Mouse (Mus musculus) telencephalon, adult 2 months (tissue): Measurements from ENCODE around the gene Ube2ql1.

Experiments
- DNase-seq: peaks from one replicate; pipeline ENCODE4 v3.0.0-alpha.2; 2011; ENCODE audit warnings: low read depth, low spot score

The Ube2ql1 gene

DNA sequence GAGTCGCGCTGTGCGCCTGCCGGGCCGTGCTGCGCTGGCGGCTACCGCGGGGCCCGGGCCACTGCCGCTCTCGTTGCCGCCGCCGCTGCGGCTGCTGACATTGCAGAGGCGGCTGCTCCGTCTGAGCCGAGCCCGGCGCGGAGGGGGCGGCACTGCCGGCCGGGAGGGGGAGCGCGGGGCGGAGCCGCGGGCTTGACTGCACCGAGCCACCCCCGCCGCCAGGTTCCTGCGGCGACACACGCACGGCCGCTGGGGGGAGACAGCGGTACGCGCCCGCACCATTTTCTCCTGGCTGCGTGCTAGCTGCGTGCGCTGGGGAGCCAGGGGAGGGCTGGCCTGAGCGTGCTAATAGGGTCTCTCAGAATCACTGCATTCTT is at the start of gene Ube2ql1:
Gene Ube2ql1 (minus strand): TSS at position 131 of the 377 bp plus-strand sequence.
- peak; percentile 81 for DNase-seq

GRCm38 (mm10) chr13:69788704-69789103 is 49.0 kb upstream of the Ube2ql1 start:
- DNase-seq: no peak

DNA sequence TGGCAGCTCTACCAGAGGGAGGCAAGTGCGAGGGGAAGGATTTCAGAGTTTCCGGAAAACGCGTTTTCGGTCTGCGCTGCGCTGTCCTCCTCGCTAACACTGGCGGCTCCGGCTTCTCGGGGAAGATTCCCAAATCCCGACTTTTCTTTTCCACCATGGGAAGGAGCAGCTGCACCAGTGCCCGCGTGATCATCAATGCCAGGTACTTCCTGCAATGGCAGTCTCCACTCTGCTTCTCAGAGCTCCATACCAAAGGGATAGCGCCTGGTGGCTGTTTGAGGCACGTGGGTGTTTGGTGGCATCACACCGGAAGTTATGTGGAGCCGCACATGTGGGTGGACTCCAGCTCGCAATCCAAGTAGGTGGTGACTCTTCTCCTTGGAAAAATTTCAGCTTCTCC is 38.5 kb upstream of the Ube2ql1 start:
- peak; percentile 91 for DNase-seq

- DNase-seq: no peak
Observed at GRCm38 (mm10) chr13:69772358-69772757, 32.7 kb upstream of the Ube2ql1 start.

- DNase-seq: peak; percentile 35
Observed at GRCm38 (mm10) chr13:69770538-69771456, 31.1 kb upstream of the Ube2ql1 start.

DNA sequence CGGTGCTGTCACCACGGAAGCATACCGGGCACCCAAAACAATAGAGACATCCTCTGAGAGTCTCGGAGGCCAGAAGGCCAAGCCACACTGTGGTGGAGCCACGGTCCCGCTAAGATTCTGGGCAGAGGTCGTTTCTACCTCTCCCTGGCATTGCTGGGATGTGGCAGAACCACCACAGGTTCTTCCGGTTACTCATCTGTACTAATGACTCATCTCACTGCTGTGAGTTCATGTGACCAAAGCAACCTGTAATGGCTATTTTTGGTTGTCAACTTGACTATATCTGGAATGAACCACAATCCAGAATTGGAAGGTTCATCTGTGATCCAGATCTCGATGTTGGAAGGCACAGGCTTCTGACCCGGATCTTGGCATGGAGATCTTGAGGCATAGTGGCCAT is 28.5 kb upstream of the Ube2ql1 start:
- no peak for DNase-seq

- no peak for DNase-seq
Observed at GRCm38 (mm10) chr13:69764646-69765045, 25.0 kb upstream of the Ube2ql1 start.

DNA sequence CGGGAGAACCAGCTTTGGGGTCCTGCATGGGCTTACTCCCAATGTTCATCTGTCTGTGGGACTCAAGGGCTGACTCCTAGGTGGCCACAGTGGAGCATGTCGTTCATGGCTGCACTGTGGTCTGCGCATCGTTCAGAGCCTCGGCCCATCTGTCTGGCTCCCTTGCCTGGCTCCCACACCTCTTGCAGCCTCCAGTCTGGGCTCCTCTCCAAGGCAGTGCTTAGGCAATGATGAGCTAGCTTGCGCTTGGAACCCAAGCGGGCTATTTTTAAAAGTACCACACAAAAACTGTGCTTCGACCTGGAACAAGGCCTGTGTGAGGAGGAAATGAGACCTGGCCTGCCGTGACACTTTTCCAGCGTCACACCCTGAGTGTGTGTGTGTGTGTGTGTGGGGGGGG is 21.7 kb upstream of the Ube2ql1 start:
- peak; percentile 96 for DNase-seq

DNA sequence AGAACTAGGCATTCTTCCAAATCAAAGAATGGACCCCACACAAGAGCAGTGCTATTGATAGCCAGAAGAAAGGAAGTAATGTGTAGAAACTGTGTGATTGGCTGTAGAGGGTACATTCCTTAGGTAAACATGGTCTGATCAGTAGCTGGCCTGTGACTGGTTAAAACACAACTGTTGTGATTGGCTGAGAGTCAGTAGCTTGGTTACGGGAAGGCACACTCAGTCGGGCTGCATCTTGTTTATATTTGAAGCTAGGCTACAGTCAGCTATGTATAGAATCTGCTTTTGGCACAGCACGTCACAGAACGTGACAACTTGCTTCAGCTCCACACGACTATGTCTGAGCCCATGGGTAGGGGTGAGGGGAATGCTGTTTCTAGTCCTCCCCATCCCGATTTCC is 19.3 kb upstream of the Ube2ql1 start:
- no peak for DNase-seq

GRCm38 (mm10) chr13:69752875-69753274 is 13.2 kb upstream of the Ube2ql1 start:
- no peak for DNase-seq

- DNase-seq: no peak
Observed at GRCm38 (mm10) chr13:69751510-69751909, 11.8 kb upstream of the Ube2ql1 start.

GRCm38 (mm10) chr13:69748756-69749155 is 9.1 kb upstream of the Ube2ql1 start:
- no peak for DNase-seq

GRCm38 (mm10) chr13:69740331-69741285 is 919 bp upstream of the Ube2ql1 start:
- peak; percentile 78 for DNase-seq

DNA sequence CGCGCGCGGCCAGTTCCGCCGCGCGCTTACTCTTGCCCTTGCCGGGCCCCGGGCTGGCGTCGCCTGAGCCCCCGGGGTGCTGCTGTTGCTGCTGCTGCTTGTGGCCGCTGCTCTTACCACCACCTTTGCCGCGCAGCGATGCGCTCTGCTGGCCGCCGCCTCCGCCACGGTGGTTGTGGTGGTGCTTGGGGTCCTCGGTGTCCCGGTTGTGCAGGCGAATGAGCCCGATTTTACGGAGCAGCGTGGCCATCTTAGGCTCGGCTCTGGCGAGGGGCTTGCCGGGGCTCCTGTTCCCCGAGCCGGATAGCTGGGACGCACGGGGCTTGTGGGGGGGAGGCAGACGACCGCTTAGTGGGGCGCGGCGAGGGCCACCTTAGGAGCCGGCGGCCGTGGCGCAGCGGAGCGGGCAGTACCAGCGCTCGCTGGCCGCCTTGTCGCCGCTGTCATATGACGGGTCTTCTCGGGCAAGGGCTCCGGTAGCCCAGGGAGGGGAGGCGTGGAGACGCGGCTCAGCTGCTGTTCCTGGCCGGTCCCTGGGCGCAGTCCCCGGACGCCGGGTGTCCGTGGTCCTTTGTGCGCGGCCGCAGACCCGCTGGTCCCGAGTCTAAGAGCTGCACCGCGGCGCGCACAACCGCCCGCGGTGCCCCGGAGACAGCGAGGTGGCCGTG is 464 bp downstream of the Ube2ql1 start:
- no peak for DNase-seq

DNA sequence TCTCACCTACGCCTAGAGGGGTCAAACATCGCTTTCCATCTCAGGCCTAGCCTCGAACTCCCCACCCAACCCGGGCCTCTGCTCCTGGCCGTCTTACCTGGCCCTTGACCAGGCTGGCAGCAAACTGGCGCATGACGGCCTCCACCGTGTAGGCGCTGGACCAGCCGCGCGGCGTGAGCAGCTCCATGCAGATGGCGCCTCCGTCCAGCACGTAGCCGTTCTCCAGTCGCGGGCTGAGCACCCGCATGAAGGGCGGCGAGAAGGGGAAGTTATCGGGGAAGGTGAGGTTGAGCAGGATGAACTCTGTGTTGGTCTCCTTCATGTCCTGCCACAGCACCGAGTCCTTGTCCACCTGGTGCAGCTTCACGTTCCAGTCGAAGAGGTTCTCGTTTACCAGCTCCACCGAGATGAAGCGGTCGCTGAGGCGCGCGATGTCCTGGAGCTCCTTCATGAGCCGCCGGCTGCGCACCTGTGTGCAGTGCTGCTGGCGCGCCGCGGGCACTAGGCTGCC is 1.2 kb downstream of the Ube2ql1 start:
- no peak for DNase-seq

GRCm38 (mm10) chr13:69737444-69738185 is 2.1 kb downstream of the Ube2ql1 start:
- DNase-seq: no peak

DNA sequence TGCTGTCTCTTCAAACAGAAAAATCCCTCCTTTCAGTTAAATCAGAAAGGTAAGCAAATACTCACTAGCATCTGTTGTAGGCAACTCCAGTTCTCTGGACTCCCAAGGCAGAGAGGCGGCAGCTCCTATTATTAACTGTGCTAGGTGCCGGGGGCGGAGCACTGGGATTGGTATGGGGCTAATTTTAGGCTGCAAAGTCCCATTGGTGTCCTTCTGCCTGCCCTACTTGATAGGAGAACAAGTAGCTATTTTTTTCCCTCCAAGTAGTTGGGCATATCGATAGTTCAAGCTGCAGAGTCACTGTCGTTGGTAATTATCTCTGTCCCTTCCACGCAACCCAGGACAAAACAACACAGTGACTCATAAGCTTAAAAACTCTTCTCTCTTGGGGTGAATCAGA is 7.1 kb downstream of the Ube2ql1 start:
- no peak for DNase-seq

GRCm38 (mm10) chr13:69725376-69725775 is 14.3 kb downstream of the Ube2ql1 start:
- no peak for DNase-seq

DNA sequence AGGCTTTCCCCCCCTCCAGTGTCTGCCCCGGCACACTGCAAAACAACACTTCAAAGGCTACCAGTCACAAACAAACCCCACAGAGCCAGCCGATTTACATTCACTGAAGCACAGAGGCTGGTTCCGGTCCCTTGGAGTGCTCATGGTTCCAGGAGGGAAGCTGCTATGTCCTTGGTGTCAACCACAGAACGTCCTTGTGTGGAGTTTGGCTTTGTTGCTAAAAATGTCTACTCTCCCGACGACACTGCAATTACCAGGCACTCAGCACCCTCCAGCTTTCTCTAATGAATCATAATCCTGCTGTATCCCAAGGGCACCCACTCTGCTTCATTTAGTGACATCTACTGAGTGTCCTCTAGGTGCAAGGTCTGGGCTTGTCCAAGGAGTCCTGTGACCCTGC is 18.5 kb downstream of the Ube2ql1 start:
- DNase-seq: no peak

- DNase-seq: no peak
Observed at GRCm38 (mm10) chr13:69717860-69718598, 21.7 kb downstream of the Ube2ql1 start.
